Mouse (Mus musculus) stomach, postnatal 0 days (tissue): ENCODE results near the gene Lef1. TPM values are rescaled to one million over a fixed set of nuclear protein-coding genes. Genes with fewer than 3 reads are reported as not detected.

Source experiments
- ATAC-seq: fragments of 200-750 bp; cut with Nextera tagmentation; 2 replicates; pipeline ENCODE4 v1.8.0; 2017; ENCODE audit not compliant: low FRiP score, low TSS enrichment
- DNase-seq: peaks from one replicate; pipeline ENCODE4 v3.0.0-alpha.2; 2016; ENCODE audit warnings: low spot score
- H3K27ac ChIP-seq: fragments of 300-500 bp; sonication (generic); replicated peaks from 2 replicates; pipeline ENCODE4 v1.5.1; 2014; ENCODE audit warnings: mild to moderate bottlenecking, control low read depth
- H3K27me3 ChIP-seq: fragments of 300-500 bp; sonication (generic); 2 replicates; pipeline ENCODE4 v1.6.1; 2014; ENCODE audit warnings: low read length; ENCODE audit not compliant: control insufficient read depth, insufficient read depth
- H3K36me3 ChIP-seq: fragments of 300-500 bp; sonication (generic); 2 replicates; pipeline ENCODE4 v1.6.1; 2014; ENCODE audit warnings: low read length, mixed read lengths; ENCODE audit not compliant: control insufficient read depth, insufficient read depth
- H3K4me1 ChIP-seq: fragments of 300-500 bp; sonication (generic); replicated peaks from 2 replicates; pipeline ENCODE4 v1.6.1; 2014; ENCODE audit warnings: antibody characterized with exemption; ENCODE audit not compliant: control insufficient read depth, insufficient read depth
- H3K4me2 ChIP-seq: fragments of 300-500 bp; sonication (generic); replicated peaks from 2 replicates; pipeline ENCODE4 v1.6.1; 2014; ENCODE audit warnings: low read depth, mild to moderate bottlenecking, control low read depth, moderate library complexity
- H3K4me3 ChIP-seq: fragments of 300-500 bp; sonication (generic); 2 replicates; pipeline ENCODE4 v1.5.1; 2014; ENCODE audit warnings: low read depth, low read length, control low read depth
- H3K9ac ChIP-seq: fragments of 300-500 bp; sonication (generic); 2 replicates; pipeline ENCODE4 v1.6.1; 2014; ENCODE audit warnings: mild to moderate bottlenecking, low read length, control low read depth, mixed read lengths
- H3K9me3 ChIP-seq: fragments of 300-500 bp; sonication (generic); 2 replicates; pipeline ENCODE4 v1.6.1; 2016; ENCODE audit warnings: low read length; ENCODE audit not compliant: control insufficient read depth
- CTCF ChIP-seq: IDR thresholded peaks from 2 replicates; pipeline ENCODE4 v1.5.1; 2016; ENCODE audit warnings: antibody characterized with exemption, low read depth, mild to moderate bottlenecking, moderate library complexity
- EP300 ChIP-seq: optimal IDR thresholded peaks from 2 replicates; pipeline ENCODE3; 2016; ENCODE audit warnings: antibody characterized with exemption
- WGBS: fragments of 180-500 bp; shearing (Covaris S2); extraction: QIAGEN DNeasy Blood & Tissue Kit; methylation state at CpG from one replicate; pipeline ENCODE4 v1.1.7; 2014; 5-methylcytosine and 5-hydroxymethylcytosine counted together
- polyA plus RNA-seq: library from polyadenylated mRNA; unstranded; fragments of >200 nt; fragmentation: Nextera tagmentation; extraction: Ambion mirVana; gene quantifications from 2 replicates; pipeline ENCODE4 v1.2.1, GENCODE M21; 2015

The Lef1 gene
- polyA plus RNA-seq, 1 experiment from 2014 or later: 0.50 TPM

- ATAC-seq: no peak
- no peak overlapping the region for H3K27ac ChIP-seq
- H3K4me1 ChIP-seq: no peaks in the 10 kb centered on the region
- 58% methylated on average over 3 of the region's 3 CpGs for WGBS
- no peaks in the 10 kb centered on the region for H3K27me3 ChIP-seq
- no peaks in the 10 kb centered on the region for H3K9me3 ChIP-seq
- H3K4me2 ChIP-seq: no peak overlapping the region
- no peak for DNase-seq
- TF ChIP-seq CTCF: no peak
- no peak for TF ChIP-seq EP300
- H3K4me3 ChIP-seq: no peak overlapping the region
- no peak overlapping the region for H3K9ac ChIP-seq
- no peaks in the 10 kb centered on the region for H3K36me3 ChIP-seq
These were observed 20.6 kb upstream of the Lef1 start for GRCm38 (mm10) chr3:131089721-131090120.

DNA sequence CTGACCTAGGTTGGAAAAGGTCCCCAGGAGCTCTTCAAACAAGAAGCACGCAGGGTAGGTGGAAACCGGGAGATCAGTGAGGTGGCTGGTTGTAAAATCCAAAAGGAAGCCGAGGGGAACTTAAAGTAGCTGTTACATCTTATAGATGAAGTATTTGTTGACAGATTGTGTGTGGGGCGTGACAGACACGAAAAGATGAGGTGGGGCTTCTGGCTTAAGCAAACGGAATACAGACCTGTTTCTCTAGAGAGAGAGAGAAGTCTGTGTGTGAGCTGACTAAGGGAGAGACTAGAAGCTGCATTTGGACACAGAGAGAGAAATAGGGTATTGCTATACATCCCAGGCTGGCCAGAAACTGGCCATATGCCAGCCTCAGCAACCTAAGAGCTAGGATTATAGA is 18.2 kb upstream of the Lef1 start:
- no peaks in the 10 kb centered on the region for H3K9me3 ChIP-seq
- DNase-seq (no peak), ATAC-seq (no peak)
- H3K36me3 ChIP-seq: no peaks in the 10 kb centered on the region
- H3K9ac ChIP-seq: no peak overlapping the region
- no peak overlapping the region for H3K4me3 ChIP-seq
- no peak overlapping the region for H3K4me2 ChIP-seq
- no peak overlapping the region for H3K27ac ChIP-seq
- H3K4me1 ChIP-seq: no peaks in the 10 kb centered on the region
- no peak for TF ChIP-seq CTCF
- TF ChIP-seq EP300: no peak
- WGBS: 35% methylated on average over 6 of the region's 6 CpGs
- H3K27me3 ChIP-seq: no peaks in the 10 kb centered on the region

GRCm38 (mm10) chr3:131093736-131094135 is 16.5 kb upstream of the Lef1 start:
- Histone ChIP-seq H3K36me3 (no peaks in the 10 kb centered on the region), H3K4me3 (no peak overlapping the region), H3K27me3 (no peaks in the 10 kb centered on the region), H3K4me1 (no peaks in the 10 kb centered on the region), H3K4me2 (no peak overlapping the region), H3K9ac (no peak overlapping the region), H3K9me3 (no peaks in the 10 kb centered on the region), H3K27ac (no peak overlapping the region)
- WGBS: 62% methylated on average over 12 of the region's 12 CpGs
- DNase-seq (no peak), ATAC-seq (no peak)
- TF ChIP-seq EP300 (no peak), CTCF (no peak)

GRCm38 (mm10) chr3:131096105-131096504 is 14.2 kb upstream of the Lef1 start:
- ATAC-seq (no peak), DNase-seq (no peak)
- H3K4me3 ChIP-seq: no peak overlapping the region
- H3K4me2 ChIP-seq: no peak overlapping the region
- no peaks in the 10 kb centered on the region for H3K4me1 ChIP-seq
- TF ChIP-seq CTCF (no peak), EP300 (no peak)
- no peak overlapping the region for H3K9ac ChIP-seq
- H3K27me3 ChIP-seq: no peaks in the 10 kb centered on the region
- H3K9me3 ChIP-seq: no peaks in the 10 kb centered on the region
- H3K27ac ChIP-seq: no peak overlapping the region
- no peaks in the 10 kb centered on the region for H3K36me3 ChIP-seq
- WGBS: 72% methylated on average over 4 of the region's 4 CpGs

GRCm38 (mm10) chr3:131102191-131102774 is 8.0 kb upstream of the Lef1 start:
- H3K27ac ChIP-seq: no peak overlapping the region
- ATAC-seq: no peak
- no peak overlapping the region for H3K4me2 ChIP-seq
- peaks cover 11% of the 10 kb centered on the region; the same call in 1 of the 2 replicates for H3K27me3 ChIP-seq
- no peak overlapping the region for H3K4me3 ChIP-seq
- no peaks in the 10 kb centered on the region for H3K9me3 ChIP-seq
- H3K9ac ChIP-seq: no peak overlapping the region
- no peak for TF ChIP-seq CTCF
- no peak for TF ChIP-seq EP300
- DNase-seq: no peak
- H3K4me1 ChIP-seq: 0 out of 2 replicates have a peak, but pooled peaks cover 3% of the 10 kb centered on the region
- 48% methylated on average over 13 of the region's 13 CpGs for WGBS
- no peaks in the 10 kb centered on the region for H3K36me3 ChIP-seq

GRCm38 (mm10) chr3:131105362-131105761 is 4.9 kb upstream of the Lef1 start:
- WGBS: 58% methylated on average over 8 of the region's 8 CpGs
- DNase-seq (no peak), ATAC-seq (no peak)
- Histone ChIP-seq H3K4me2 (no peak overlapping the region), H3K9me3 (no peaks in the 10 kb centered on the region), H3K4me1 (0 out of 2 replicates have a peak, but pooled peaks cover 3% of the 10 kb centered on the region), H3K9ac (no peak overlapping the region), H3K36me3 (no peaks in the 10 kb centered on the region), H3K27ac (no peak overlapping the region), H3K27me3 (peaks cover 20% of the 10 kb centered on the region), H3K4me3 (no peak overlapping the region)
- TF ChIP-seq CTCF (no peak), EP300 (no peak)
